Mouse (Mus musculus) forebrain, embryonic 13.5 days (tissue): ENCODE data around the gene Alox5ap. TPM values are rescaled to one million over a fixed set of nuclear protein-coding genes. Genes with fewer than 3 reads are reported as not detected.

Experiments used
- ATAC-seq: fragments of 200-750 bp; cut with Nextera tagmentation; 2 replicates; pipeline ENCODE4 v1.8.0; 2017
- H3K27ac ChIP-seq: fragments of 300-500 bp; sonication (generic); 2 replicates; pipeline ENCODE4 v1.5.1; 2015; ENCODE audit warnings: inconsistent platforms, mild to moderate bottlenecking, moderate library complexity
- H3K27me3 ChIP-seq: fragments of 300-500 bp; sonication (generic); 2 replicates; pipeline ENCODE4 v1.6.1; 2015; ENCODE audit warnings: mild to moderate bottlenecking, inconsistent platforms
- H3K36me3 ChIP-seq: fragments of 300-500 bp; sonication (generic); 2 replicates; pipeline ENCODE4 v1.6.1; 2015; ENCODE audit warnings: mild to moderate bottlenecking, inconsistent platforms; ENCODE audit not compliant: poor library complexity, severe bottlenecking
- H3K4me1 ChIP-seq: fragments of 300-500 bp; sonication (generic); 2 replicates; pipeline ENCODE4 v1.6.1; 2015; ENCODE audit warnings: inconsistent platforms
- H3K4me2 ChIP-seq: fragments of 300-500 bp; sonication (generic); 2 replicates; pipeline ENCODE4 v1.6.1; 2015; ENCODE audit warnings: inconsistent platforms, mild to moderate bottlenecking, moderate library complexity
- H3K4me3 ChIP-seq: fragments of 300-500 bp; sonication (generic); 2 replicates; pipeline ENCODE4 v1.5.1; 2015; ENCODE audit warnings: mild to moderate bottlenecking, inconsistent platforms
- H3K9ac ChIP-seq: fragments of 300-500 bp; sonication (generic); 2 replicates; pipeline ENCODE4 v1.6.1; 2015; ENCODE audit warnings: mild to moderate bottlenecking, inconsistent platforms
- H3K9me3 ChIP-seq: fragments of 300-500 bp; sonication (generic); replicated peaks from 2 replicates; pipeline ENCODE4 v1.6.1; 2016; ENCODE audit warnings: inconsistent platforms
- WGBS: fragments of 180-500 bp; shearing (Covaris S2); methylation state at CpG from one replicate; pipeline ENCODE4 v1.1.7; 2015; 5-methylcytosine and 5-hydroxymethylcytosine counted together
- polyA plus RNA-seq: library from polyadenylated mRNA; unstranded; fragments of >200 nt; fragmentation: Nextera tagmentation; extraction: Ambion mirVana; gene quantifications from 2 replicates; pipeline ENCODE4 v1.2.1, GENCODE M21; 2015

The Alox5ap gene
- 5.2 and 7.5 TPM in 2 replicates for polyA plus RNA-seq

DNA sequence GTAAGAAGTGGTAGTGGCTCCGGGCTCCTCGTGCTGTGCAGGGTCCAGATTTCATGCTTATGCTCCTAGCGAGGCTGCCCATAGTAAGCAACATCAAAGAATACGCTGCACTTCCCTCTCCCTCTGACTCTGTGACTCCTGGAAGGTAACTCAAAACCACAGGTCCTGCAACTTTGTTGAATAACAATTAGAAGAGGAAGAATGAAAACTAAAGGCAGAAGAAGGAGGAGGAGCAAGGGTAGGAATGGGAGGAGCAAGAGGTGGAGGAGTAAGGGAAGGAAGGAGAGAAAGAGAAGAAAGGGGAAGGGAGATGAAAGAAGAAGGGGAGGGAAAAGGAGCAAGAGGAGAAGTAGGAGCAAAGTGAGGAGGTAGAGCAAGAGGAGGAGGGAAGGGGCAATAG lies at the start of gene Alox5ap:
TSS of gene Alox5ap (plus strand) at position 363 of the 400 bp plus-strand sequence.
- no peak within 1 kb of the TSS for H3K27ac ChIP-seq
- H3K9me3 ChIP-seq: no peaks in the 10 kb centered on the region
- no peak within 1 kb of the TSS for H3K9ac ChIP-seq
- no peaks in the 10 kb centered on the region for H3K36me3 ChIP-seq
- no peak for ATAC-seq
- no peaks in the 10 kb centered on the region for H3K27me3 ChIP-seq
- no peak within 1 kb of the TSS for H3K4me2 ChIP-seq
- no peak within 1 kb of the TSS for H3K4me3 ChIP-seq
- 52% methylated on average over 4 of the region's 4 CpGs for WGBS
- H3K4me1 ChIP-seq: no peaks in the 10 kb centered on the region

DNA sequence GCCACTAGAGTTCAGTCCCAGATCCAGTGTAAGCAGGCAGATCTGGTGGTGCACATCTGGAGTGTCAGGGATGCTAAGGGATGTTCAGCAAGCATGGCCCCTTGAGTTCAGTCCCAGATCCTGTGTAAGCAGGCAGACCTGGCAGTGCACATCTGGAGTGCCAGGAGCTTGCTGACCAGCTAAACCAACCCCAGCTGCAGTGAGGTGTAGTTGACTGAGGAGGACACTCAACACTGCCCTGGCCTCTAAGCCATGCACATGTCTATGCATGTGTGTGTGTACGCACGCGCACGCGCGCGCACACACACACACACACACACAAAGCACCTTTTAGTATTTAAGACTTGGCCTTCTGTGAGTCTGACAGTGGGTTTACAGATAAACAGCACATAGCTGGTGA lies 49.0 kb upstream of the Alox5ap start:
- H3K27me3 ChIP-seq: no peaks in the 10 kb centered on the region
- H3K4me2 ChIP-seq: no peak overlapping the region
- H3K36me3 ChIP-seq: peaks cover 70% of the 10 kb centered on the region
- over 99% methylated on average over 7 of the region's 7 CpGs for WGBS
- no peaks in the 10 kb centered on the region for H3K4me1 ChIP-seq
- H3K9ac ChIP-seq: no peak overlapping the region
- no peak overlapping the region for H3K27ac ChIP-seq
- no peak overlapping the region for H3K4me3 ChIP-seq
- H3K9me3 ChIP-seq: no peaks in the 10 kb centered on the region
- no peak for ATAC-seq

DNA sequence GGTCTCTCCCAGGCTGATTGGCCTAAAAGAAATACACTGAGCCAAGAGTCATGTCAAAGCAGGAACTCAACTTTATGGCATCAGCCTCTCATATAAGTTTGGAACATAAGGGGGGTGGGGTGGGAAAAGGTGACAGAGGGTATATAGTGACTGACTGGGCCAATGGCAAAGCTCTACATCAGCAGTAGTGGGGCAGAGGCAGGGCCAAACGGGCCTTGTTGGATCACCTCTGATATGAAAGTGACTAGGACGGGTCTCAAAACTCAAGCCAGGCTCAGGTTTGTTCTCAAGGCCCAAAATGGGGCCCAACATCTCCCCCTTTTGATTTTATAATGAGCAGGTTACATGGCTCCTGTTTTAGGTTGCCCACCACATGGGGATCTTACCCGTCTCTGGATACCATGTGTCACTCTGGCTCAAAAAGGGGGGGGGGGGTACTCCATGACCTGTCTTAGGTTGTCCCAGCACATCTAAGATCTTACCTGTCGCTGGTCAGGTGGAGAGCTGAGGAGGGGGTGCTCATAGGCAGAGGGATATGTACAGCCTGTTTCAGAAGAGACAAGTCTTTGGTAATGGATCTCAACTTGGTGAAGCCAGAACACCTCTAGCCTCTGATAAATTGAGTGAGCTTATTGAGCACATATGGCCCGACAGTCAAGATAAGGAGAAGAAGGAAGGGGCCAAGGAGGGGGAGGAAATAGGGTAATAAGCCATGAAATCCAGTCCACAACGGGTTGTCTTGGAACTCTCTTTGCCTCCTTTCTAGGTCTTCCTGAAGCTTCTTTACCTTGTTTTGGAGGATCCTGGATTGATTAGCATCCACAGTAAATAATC lies 46.8 kb upstream of the Alox5ap start:
- H3K36me3 ChIP-seq: peaks cover 52% of the 10 kb centered on the region
- no peak overlapping the region for H3K4me3 ChIP-seq
- H3K27ac ChIP-seq: no peak overlapping the region
- 0 out of 2 replicates have a peak, but pooled peaks have one; percentile 13 for ATAC-seq
- no peak overlapping the region for H3K9ac ChIP-seq
- H3K4me1 ChIP-seq: no peaks in the 10 kb centered on the region
- H3K27me3 ChIP-seq: no peaks in the 10 kb centered on the region
- WGBS: 86% methylated on average over 6 of the region's 6 CpGs
- no peak overlapping the region for H3K4me2 ChIP-seq
- H3K9me3 ChIP-seq: no peaks in the 10 kb centered on the region

DNA sequence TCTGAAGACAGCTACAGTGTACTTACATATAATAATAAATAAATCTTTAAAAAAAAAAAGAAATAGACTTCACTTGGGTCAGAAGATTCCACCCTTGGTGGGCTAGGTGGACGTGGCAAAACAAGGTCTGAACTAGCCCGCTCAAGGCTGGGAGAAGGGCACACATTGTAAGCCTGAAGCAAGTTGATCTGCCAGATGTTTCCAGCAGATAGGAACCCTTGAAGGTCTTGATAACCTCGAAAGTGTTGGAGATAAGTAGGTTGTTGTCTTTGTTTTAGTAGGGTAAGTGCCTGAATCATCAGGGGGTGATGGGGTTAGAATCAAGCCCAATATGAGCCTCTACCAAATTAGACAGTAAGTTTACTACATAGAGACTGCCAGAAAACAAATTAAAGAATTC lies 45.1 kb upstream of the Alox5ap start:
- Histone ChIP-seq H3K9me3 (no peaks in the 10 kb centered on the region), H3K36me3 (peaks cover 34% of the 10 kb centered on the region), H3K4me3 (no peak overlapping the region), H3K4me2 (no peak overlapping the region), H3K9ac (no peak overlapping the region), H3K27me3 (no peaks in the 10 kb centered on the region), H3K27ac (no peak overlapping the region), H3K4me1 (peaks cover 6% of the 10 kb centered on the region)
- no peak for ATAC-seq
- WGBS: 87% methylated on average over 3 of the region's 3 CpGs

DNA sequence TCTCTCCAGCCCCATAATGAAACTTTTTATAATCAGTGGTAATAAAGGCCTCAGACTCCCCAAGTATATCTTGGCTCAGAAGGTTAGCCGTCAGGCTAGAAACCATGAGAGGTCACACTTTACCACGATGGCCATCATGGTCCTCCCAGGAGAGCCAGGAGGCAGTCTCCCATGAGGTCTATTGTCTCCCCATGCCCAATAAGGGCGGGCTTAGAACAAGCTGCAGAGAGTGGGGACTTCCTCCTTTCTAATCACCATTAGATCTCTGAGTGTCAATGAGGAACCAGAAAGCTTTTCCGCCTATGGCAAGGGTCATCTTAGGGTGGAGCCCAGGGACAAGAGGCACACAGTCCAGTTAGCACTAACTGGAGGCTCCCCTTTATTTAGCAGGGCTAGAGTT lies 43.2 kb upstream of the Alox5ap start:
- peaks cover 13% of the 10 kb centered on the region for H3K4me1 ChIP-seq
- H3K4me2 ChIP-seq: no peak overlapping the region
- H3K9ac ChIP-seq: no peak overlapping the region
- ATAC-seq: no peak
- H3K36me3 ChIP-seq: peaks cover 16% of the 10 kb centered on the region
- no peaks in the 10 kb centered on the region for H3K9me3 ChIP-seq
- no peak overlapping the region for H3K27ac ChIP-seq
- H3K4me3 ChIP-seq: no peak overlapping the region
- H3K27me3 ChIP-seq: no peaks in the 10 kb centered on the region
- 90% methylated on average over 4 of the region's 4 CpGs for WGBS

DNA sequence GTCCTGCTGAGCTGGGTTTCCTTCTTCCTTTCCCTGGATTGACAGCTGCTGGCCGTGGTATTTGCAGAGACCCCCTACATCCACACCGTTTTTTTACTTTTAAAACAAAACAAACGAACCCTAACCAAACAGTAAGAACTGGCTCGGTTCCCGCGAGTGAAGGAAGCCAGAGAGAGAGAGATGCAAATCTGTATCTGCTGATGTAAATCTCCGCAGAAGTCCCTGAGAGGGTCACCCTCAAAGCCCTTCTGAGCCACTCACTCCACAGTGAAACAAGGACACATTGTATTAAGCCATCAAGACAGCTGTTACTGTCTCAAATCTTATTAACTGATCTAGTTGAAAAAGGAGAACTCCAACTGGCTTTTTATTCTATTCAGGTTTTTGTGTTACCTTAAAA lies 39.9 kb upstream of the Alox5ap start:
- 22% methylated on average over 7 of the region's 7 CpGs for WGBS
- H3K9ac ChIP-seq: no peak overlapping the region
- no peak overlapping the region for H3K27ac ChIP-seq

DNA sequence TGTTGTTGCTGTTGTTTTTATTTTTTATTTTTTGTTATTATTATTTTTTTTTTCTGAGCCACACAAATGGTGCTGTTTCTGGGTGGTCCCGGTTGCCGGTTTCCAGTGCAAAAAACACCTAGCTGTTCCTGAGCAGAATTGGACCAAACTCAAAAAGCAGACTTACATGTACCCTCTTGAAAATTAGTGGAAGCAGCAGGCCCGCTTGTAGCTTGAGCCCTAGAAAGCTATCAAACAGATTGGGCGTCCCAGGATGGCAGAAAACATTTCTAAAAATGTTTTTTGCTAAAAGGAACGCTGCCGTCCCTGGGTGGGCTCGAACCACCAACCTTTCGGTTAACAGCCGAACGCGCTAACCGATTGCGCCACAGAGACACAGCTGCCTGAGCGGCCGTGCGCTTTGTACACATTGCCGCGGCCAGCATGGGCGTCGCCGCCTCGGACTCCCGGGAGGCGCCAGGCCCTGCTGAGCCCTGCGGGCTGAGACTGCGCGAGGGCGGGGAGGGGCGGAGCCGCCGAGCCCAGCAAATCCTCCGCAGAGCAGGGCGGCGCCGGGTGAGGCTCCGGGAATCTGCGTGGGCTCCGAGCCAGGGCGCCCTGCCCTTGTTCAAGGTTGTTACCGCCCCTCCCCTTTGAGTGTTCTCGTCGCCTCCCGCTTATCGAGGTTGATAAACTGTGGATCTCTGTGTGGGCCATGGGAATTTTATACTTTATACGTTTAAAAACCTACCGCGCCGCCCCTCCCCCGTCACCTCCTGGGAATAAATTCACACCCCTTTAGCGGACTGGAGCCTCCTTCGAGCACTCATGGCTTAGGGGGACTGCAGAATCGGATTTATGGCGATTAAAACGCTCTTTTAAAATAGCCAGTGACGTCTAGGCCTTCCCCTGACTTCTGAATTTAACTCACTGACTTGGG lies 35.6 kb upstream of the Alox5ap start:
- Histone ChIP-seq H3K9me3 (no peaks in the 10 kb centered on the region), H3K27me3 (no peaks in the 10 kb centered on the region), H3K4me1 (peaks cover 12% of the 10 kb centered on the region), H3K4me2 (peak overlapping the region; percentile 56), H3K27ac (peak overlapping the region; percentile 85), H3K9ac (peak overlapping the region; percentile 62), H3K36me3 (no peaks in the 10 kb centered on the region), H3K4me3 (peak overlapping the region; percentile 49)
- WGBS: 2% methylated on average over 55 of the region's 55 CpGs
- ATAC-seq: peak; percentile 99

More for the DNA sequence above, 39.9 kb upstream of the Alox5ap start:
- H3K4me2 ChIP-seq: 0 out of 2 replicates have a peak overlapping the region, but pooled peaks have one; percentile 2
- no peak for ATAC-seq
- no peaks in the 10 kb centered on the region for H3K27me3 ChIP-seq
- no peaks in the 10 kb centered on the region for H3K9me3 ChIP-seq
- H3K36me3 ChIP-seq: no peaks in the 10 kb centered on the region
- H3K4me3 ChIP-seq: no peak overlapping the region
- peaks cover 13% of the 10 kb centered on the region for H3K4me1 ChIP-seq

DNA sequence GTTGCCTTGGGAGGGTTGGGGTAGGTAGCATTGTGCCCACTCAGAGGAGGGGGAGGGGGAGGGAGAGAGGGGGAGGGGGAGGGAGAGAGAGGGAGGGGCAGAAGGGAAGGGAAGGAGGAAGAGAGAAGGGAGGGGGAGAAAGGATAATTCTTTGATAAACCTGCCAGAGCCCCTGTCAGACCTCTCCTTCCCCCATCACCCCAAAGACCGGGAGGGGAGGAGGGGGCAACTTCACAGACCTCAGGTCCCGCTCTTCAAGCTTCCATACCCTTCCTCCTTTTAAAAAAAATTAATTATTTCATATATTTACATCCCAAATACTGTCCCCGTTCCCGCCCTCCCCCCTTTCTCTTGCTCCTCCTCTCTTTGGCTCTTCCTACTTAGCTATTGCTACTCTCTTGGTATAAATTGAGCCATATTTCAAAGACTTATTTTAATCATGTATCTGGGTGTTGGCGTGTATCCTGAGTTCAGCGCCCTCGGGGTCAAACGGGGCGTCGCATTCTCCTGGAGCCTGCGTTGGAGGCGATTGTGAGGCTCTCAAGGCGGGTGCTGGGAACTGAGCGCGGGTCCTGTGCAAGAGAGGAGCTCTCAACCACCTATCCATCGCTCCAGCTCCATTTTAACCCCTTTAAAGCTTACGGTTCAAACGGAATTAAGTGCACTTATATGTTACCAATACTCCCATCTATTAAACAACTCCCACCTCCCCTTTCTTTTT lies 34.8 kb upstream of the Alox5ap start:
- no peaks in the 10 kb centered on the region for H3K36me3 ChIP-seq
- peaks cover 4% of the 10 kb centered on the region for H3K4me1 ChIP-seq
- H3K4me2 ChIP-seq: peak overlapping the region; percentile 56
- 74% methylated on average over 18 of the region's 18 CpGs for WGBS
- H3K9me3 ChIP-seq: no peaks in the 10 kb centered on the region
- H3K4me3 ChIP-seq: peak overlapping the region; percentile 49
- peak overlapping the region; percentile 85 for H3K27ac ChIP-seq
- no peaks in the 10 kb centered on the region for H3K27me3 ChIP-seq
- peak; percentile 7; the same call in 1 of the 2 replicates for ATAC-seq
- no peak overlapping the region for H3K9ac ChIP-seq

DNA sequence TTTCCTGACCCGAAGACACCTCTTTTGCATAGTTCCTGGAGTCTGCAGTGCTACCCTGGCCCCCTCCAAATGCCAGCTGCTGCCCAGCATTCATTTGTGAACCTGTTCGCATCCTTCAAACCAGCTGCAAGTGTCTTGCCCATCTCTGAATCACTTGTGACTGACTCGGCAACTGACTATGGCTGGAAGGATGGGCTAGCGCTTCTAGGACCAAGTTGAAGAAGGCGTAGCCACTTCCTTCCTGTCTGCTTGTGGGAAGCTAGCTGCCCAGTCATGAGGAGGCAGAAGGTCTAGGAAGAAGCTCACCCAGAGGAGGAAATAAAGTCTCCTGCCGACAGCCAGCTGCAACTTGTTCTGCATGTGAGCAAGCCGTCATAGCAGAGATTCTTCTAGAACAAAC lies 29.6 kb upstream of the Alox5ap start:
- Histone ChIP-seq H3K9me3 (no peaks in the 10 kb centered on the region), H3K36me3 (no peaks in the 10 kb centered on the region), H3K4me1 (peaks cover 7% of the 10 kb centered on the region), H3K4me2 (no peak overlapping the region), H3K9ac (no peak overlapping the region), H3K27me3 (no peaks in the 10 kb centered on the region), H3K27ac (no peak overlapping the region), H3K4me3 (no peak overlapping the region)
- 89% methylated on average over 7 of the region's 7 CpGs for WGBS
- no peak for ATAC-seq

DNA sequence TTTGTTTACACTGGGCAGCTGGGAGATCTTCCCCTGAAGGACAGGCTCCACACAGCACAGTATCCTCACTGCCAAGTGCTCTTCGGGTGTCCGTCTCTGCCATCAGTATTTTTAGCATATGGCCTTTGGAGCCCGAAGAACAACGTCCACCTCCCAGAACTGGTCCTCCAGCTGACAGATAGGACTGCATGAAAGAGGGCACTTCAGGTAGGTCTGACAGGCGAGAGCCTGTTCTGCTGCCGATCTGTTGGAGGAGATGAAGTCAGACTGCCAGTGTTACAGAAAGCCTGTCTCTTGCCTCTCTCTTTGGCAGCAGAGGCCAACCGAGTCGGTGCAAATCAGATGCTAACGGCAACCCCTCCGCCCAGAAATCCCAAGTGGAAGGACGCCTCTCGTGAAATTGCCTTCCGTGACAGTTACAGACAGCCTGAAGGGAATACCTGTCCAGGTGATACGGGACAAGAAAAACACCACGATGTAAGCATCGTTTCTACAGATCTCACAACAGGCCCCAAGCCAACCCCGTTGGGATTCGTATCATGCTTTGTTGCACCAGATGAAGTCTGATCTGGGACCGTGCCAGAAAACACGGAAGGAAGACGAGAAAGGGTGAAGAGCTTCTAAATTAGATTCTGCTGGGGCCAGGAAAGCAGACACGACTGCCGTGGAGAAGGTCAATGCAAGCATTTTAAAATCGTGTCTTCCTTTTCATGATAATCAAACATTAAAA lies 27.2 kb upstream of the Alox5ap start:
- ATAC-seq: no peak
- Histone ChIP-seq H3K4me2 (no peak overlapping the region), H3K4me3 (no peak overlapping the region), H3K36me3 (no peaks in the 10 kb centered on the region), H3K27me3 (no peaks in the 10 kb centered on the region), H3K4me1 (peaks cover 7% of the 10 kb centered on the region), H3K27ac (no peak overlapping the region), H3K9me3 (peaks cover 5% of the 10 kb centered on the region; the same call in 1 of the 2 replicates), H3K9ac (no peak overlapping the region)
- WGBS: 82% methylated on average over 24 of the region's 24 CpGs

DNA sequence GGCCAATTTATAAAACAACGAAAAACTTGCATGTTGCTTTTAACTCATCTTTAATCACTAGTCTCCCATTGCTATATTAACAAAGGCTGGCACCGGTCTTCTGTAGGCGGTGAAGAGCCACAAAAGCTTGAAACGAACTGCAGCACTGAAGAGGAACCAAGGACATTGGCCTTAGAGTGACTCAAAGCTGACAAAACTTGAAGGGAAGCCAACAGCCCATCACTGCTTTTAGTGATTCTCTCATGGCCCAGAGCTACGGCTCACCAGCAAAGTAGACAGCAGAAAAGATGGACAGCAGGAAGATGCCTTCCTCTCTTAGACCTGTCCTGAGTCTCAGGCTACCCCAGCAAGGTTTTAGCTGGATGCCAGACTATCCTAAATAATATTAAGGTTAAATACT lies 22.1 kb upstream of the Alox5ap start:
- no peak for ATAC-seq
- WGBS: 84% methylated on average over 5 of the region's 5 CpGs
- H3K36me3 ChIP-seq: no peaks in the 10 kb centered on the region

More for the DNA sequence above, 22.1 kb upstream of the Alox5ap start:
- no peak overlapping the region for H3K4me3 ChIP-seq
- no peak overlapping the region for H3K9ac ChIP-seq
- H3K27me3 ChIP-seq: no peaks in the 10 kb centered on the region
- H3K4me1 ChIP-seq: peaks cover 3% of the 10 kb centered on the region
- peaks cover 5% of the 10 kb centered on the region; the same call in 1 of the 2 replicates for H3K9me3 ChIP-seq
- no peak overlapping the region for H3K27ac ChIP-seq
- H3K4me2 ChIP-seq: no peak overlapping the region
